Mouse (Mus musculus) embryonic fibroblast, embryonic 13.5 days (primary cell): ENCODE results near the gene H2-T24.

ENCODE experiments used
- CTCF ChIP-seq: IDR thresholded peaks from 2 replicates; pipeline ENCODE4 v1.5.1; 2011; ENCODE audit warnings: mild to moderate bottlenecking, control low read depth, low read length, moderate library complexity, borderline replicate concordance; ENCODE audit not compliant: insufficient read depth
- POLR2A ChIP-seq: IDR thresholded peaks from 2 replicates; pipeline ENCODE4 v1.6.1; 2011; ENCODE audit warnings: low read depth, mild to moderate bottlenecking, control low read depth, low read length, moderate library complexity

DNA sequence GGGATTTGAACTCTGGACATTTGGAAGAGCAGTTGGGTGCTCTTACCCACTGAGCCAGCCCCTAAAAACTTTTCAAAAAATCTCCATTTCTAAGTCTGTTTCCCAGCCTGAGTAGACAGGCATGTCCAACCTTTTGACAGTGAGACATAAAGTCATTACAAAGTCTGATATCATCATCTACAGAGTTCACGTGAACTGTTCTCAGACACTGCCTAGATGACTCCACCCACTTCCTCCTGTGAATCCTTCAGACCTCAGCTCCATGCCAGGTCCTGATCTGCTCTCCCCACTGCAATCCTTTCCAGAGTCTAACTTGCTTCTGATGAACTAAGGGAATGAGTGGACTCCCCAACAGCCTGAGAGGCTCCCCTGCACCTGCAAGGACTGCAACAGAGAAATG, 48.2 kb downstream of the H2-T24 start:
- TF ChIP-seq POLR2A (no peak), CTCF (no peak)
